Mouse (Mus musculus) liver, adult 10 weeks (tissue): ENCODE data around the gene Taf12. TPM values are rescaled to one million over a fixed set of nuclear protein-coding genes. Genes with fewer than 3 reads are reported as not detected.

Experiments used
- polyA plus RNA-seq: library from polyadenylated mRNA; stranded (reverse); fragments of 350-450 nt; fragmentation: Illumina TruSeq; extraction: RNeasy Lipid Tissue Mini Kit (QIAGEN cat#74804); gene quantifications from one replicate; pipeline ENCODE4 v1.2.3, GENCODE M21; 2014; ENCODE audit warnings: low read depth, low replicate concordance

Gene Taf12
- polyA plus RNA-seq: 9.1 TPM

DNA sequence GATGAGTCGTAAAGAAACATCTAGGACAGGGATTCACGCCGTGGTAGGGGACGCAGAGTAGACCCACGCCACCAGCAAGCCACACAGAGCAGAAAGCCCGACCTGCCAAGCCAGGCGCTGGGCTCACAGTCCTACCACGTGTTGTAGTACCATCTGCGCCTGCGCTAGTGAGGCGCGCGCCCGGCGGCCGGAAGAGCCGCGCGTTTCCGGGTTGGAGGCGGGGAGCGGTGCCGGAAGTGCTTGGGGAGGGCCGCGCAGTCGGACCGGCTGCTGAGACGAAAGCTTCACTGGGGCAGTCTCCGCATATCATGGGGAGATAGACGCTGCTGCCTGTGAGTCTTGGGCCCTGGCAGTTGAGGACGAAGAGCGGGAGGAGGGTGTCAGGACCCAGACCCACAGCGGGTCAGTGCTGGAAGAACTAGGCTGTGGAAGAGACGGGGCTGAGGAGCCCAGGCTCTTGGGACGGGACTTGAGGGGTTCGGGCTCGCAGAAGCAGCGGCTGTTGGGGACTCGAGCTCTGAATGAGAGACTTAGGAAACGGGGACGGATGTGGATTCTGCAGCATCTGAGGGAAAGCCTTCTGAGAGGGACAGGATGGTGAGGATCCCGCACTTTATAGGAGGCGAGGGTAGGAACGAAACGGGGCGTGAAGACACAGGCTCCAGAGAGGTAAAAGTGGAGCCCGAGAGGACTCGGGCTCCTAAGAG lies at the start of gene Taf12:
Gene Taf12 (plus strand): TSS at position 220 of the 707 bp plus-strand sequence.

GRCm38 (mm10) chr4:132261514-132262357 lies 12.4 kb upstream of the Taf12 start, which contains the start of gene Gmeb1:
Gene Gmeb1, minus strand, starts transcription at chr4:132261602.

GRCm38 (mm10) chr4:132302939-132303479 lies 28.8 kb downstream of the Taf12 start, which contains the start of gene Rab42:
Gene Rab42, minus strand, starts transcription at chr4:132303385.

GRCm38 (mm10) chr4:132329115-132329834 lies 55.1 kb downstream of the Taf12 start, which contains the start of gene Trnau1ap:
Gene Trnau1ap, minus strand, starts transcription at chr4:132329538.

Other genes with a start within 250 kb of the Taf12 start
- gene Gm10300, start 199.7 kb upstream of the Taf12 start, polyA plus RNA-seq: not detected
- 50.2 TPM for gene Epb41, start 199.1 kb upstream of the Taf12 start, polyA plus RNA-seq
- gene Oprd1, start 129.9 kb upstream of the Taf12 start, polyA plus RNA-seq: not detected
- 26.6 TPM for gene Ythdf2, start 62.1 kb upstream of the Taf12 start, polyA plus RNA-seq
- 2.3 TPM for gene Gmeb1, start 12.8 kb upstream of the Taf12 start, polyA plus RNA-seq
- not detected for gene Rab42, start 29.0 kb downstream of the Taf12 start, polyA plus RNA-seq
- gene Trnau1ap, start 55.2 kb downstream of the Taf12 start, polyA plus RNA-seq: 9.3 TPM
- gene Rcc1, start 79.2 kb downstream of the Taf12 start, polyA plus RNA-seq: 1.3 TPM
- gene Phactr4, start 148.1 kb downstream of the Taf12 start, polyA plus RNA-seq: 13.0 TPM
- 0.85 TPM for gene Med18, start 189.5 kb downstream of the Taf12 start, polyA plus RNA-seq
- gene Sesn2, start 236.1 kb downstream of the Taf12 start, polyA plus RNA-seq: 0.58 TPM